Mouse (Mus musculus) liver, adult 2 months (tissue): ENCODE data around the gene Fam171a1.

Experiments used
- CTCF ChIP-seq: fragments of 200-500 bp; IDR thresholded peaks from 2 replicates; pipeline ENCODE4 v1.5.1; 2011; ENCODE audit warnings: low read depth, low read length, control low read depth
- POLR2A ChIP-seq: fragments of 200-500 bp; IDR thresholded peaks from 2 replicates; pipeline ENCODE4 v1.6.1; 2011; ENCODE audit warnings: low read length, control low read depth; ENCODE audit not compliant: insufficient read depth; ENCODE audit errors: extremely low read depth

GRCm38 (mm10) chr2:3195511-3195910, 81.5 kb downstream of the Fam171a1 start:
- TF ChIP-seq POLR2A (no peak), CTCF (no peak)
